Mouse (Mus musculus) spleen, adult 2 months (tissue): Measurements from ENCODE around the gene Pfdn2. TPM values are rescaled to one million over a fixed set of nuclear protein-coding genes. Genes with fewer than 3 reads are reported as not detected.
A peak's percentile ranks its signal among the peaks of the same experiment; 100 is the strongest.

ENCODE experiments used
- DNase-seq, 2 experiments: peaks; one replicate each; pipeline versions ENCODE4 v3.0.0 to v3.0.0-alpha.2; 2012 to 2021; ENCODE audit warnings: low spot score in 2 of 2, low read depth in 1 of 2
- H3K27ac ChIP-seq: fragments of 200-500 bp; 2 replicates; pipeline ENCODE4 v1.5.1; 2012; ENCODE audit warnings: low read length, inconsistent platforms; ENCODE audit not compliant: insufficient read depth
- H3K27me3 ChIP-seq: fragments of 200-500 bp; 2 replicates; pipeline ENCODE4 v1.6.1; 2012; ENCODE audit warnings: mild to moderate bottlenecking, moderate library complexity, low read length, inconsistent platforms; ENCODE audit not compliant: control insufficient read depth, insufficient read depth
- H3K36me3 ChIP-seq: fragments of 200-500 bp; 2 replicates; pipeline ENCODE4 v1.6.1; 2012; ENCODE audit warnings: mild to moderate bottlenecking, low read length, inconsistent platforms; ENCODE audit not compliant: control insufficient read depth, insufficient read depth
- H3K4me1 ChIP-seq: fragments of 200-500 bp; 2 replicates; pipeline ENCODE4 v1.6.1; 2011; ENCODE audit warnings: inconsistent platforms; ENCODE audit not compliant: control insufficient read depth, insufficient read depth, insufficient read length
- H3K4me3 ChIP-seq: fragments of 200-500 bp; 2 replicates; pipeline ENCODE4 v1.5.1; 2011; ENCODE audit warnings: mild to moderate bottlenecking, inconsistent platforms; ENCODE audit not compliant: insufficient read depth, insufficient read length; ENCODE audit errors: extremely low read depth
- CTCF ChIP-seq: fragments of 200-500 bp; IDR thresholded peaks from 2 replicates; pipeline ENCODE4 v1.5.1; 2011; ENCODE audit warnings: mild to moderate bottlenecking, inconsistent platforms; ENCODE audit not compliant: insufficient read depth, insufficient read length, insufficient replicate concordance; ENCODE audit errors: extremely low read depth
- POLR2A ChIP-seq: fragments of 200-500 bp; IDR thresholded peaks from 2 replicates; pipeline ENCODE4 v1.6.1; 2011; ENCODE audit warnings: low read depth, low read length, inconsistent platforms
- WGBS: fragments of 180-500 bp; shearing (Covaris S2); methylation state at CpG from one replicate; pipeline ENCODE4 v1.1.7; 2018; 5-methylcytosine and 5-hydroxymethylcytosine counted together
- polyA plus RNA-seq: library from polyadenylated mRNA; depleted of rRNA; stranded (reverse); fragments of >200 nt; gene quantifications from 2 replicates; pipeline ENCODE4 v1.2.3, GENCODE M21; 2012

The Pfdn2 gene
- polyA plus RNA-seq, 1 experiment, result 8.5 TPM

DNA sequence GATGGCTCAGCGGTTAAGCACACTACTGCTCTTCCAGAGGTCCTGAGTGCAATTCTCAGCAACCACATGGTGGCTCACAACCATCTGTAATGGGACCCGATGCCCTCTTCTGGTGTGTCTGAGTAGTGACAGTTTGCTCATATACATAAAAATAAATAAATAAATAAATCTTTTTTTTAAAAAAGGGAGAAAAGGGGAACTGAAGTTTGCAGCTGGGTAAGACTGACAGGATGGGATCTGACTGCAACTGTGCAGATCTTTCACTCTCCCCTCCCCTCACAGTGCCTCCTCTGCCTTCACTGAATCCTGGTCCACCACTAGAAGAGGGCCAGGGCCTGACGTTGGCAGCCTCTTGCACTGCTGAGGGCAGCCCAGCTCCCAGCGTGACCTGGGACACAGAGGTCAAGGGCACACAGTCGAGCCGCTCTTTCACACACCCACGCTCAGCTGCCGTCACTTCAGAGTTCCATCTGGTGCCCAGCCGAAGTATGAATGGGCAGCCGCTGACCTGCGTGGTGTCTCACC, 36.7 kb downstream of the Pfdn2 start:
- 67% methylated on average over 11 of the region's 11 CpGs for whole genome bisulfite sequencing
- Histone ChIP-seq H3K27ac (0 out of 2 replicates have a peak overlapping the region, but pooled peaks have one; percentile 26), H3K36me3 (no peaks in the 10 kb centered on the region), H3K4me3 (no peak overlapping the region), H3K4me1 (peaks cover 10% of the 10 kb centered on the region; the same call in 1 of the 2 replicates), H3K27me3 (no peaks in the 10 kb centered on the region)
- no peak for TF ChIP-seq POLR2A
- no peak for TF ChIP-seq CTCF
- DNase-seq, result no peak

DNA sequence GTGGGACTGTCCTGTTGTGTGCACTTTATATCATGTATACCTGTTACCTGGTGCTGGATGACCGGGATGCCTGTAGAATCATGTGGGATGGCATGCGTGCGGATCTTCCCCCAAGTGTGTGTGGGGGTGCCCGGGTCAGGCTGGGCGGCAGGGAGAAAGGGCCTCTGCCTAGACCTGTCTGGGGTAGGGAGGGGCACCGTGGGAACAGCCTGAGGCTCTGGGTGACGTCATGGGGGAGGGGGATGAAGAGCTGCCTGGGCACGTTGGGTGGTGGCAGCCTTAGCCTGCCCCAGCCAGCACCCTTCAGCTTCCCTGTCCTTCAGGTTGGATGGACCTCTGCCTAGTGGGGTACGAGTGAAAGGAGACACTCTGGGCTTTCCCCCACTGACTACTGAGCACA, 38.9 kb downstream of the Pfdn2 start:
- Histone ChIP-seq H3K27me3 (no peaks in the 10 kb centered on the region), H3K27ac (no peak overlapping the region), H3K4me3 (no peak overlapping the region), H3K4me1 (peaks cover 14% of the 10 kb centered on the region; the same call in 1 of the 2 replicates), H3K36me3 (no peaks in the 10 kb centered on the region)
- TF ChIP-seq POLR2A, result no peak
- no peak for TF ChIP-seq CTCF
- no peak for DNase-seq
- WGBS, result 83% methylated on average over 9 of the region's 9 CpGs

DNA sequence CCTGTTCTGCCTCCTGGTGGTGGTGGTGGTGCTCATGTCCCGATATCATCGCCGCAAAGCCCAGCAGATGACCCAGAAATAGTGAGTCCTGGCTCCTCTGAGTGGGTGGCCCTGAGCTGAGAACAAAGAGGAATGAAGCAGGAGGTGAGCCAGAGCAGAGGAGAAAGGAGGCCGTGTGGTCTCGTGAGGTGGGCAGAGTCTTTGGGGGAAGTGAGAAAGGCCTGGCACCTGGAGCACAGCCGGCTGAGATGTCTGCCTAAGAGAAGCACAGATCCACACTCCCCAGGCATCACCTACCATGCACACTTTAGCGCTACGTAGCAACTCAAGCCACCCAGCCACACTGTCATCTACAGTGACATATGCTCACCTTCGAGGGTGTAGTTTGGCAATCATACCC, 39.7 kb downstream of the Pfdn2 start:
- Histone ChIP-seq H3K27me3 (no peaks in the 10 kb centered on the region), H3K4me3 (no peak overlapping the region), H3K27ac (no peak overlapping the region), H3K36me3 (no peaks in the 10 kb centered on the region), H3K4me1 (peaks cover 13% of the 10 kb centered on the region; the same call in 1 of the 2 replicates)
- DNase-seq, result no peak
- 62% methylated on average over 9 of the region's 9 CpGs for WGBS
- TF ChIP-seq CTCF, result no peak
- TF ChIP-seq POLR2A, result no peak

DNA sequence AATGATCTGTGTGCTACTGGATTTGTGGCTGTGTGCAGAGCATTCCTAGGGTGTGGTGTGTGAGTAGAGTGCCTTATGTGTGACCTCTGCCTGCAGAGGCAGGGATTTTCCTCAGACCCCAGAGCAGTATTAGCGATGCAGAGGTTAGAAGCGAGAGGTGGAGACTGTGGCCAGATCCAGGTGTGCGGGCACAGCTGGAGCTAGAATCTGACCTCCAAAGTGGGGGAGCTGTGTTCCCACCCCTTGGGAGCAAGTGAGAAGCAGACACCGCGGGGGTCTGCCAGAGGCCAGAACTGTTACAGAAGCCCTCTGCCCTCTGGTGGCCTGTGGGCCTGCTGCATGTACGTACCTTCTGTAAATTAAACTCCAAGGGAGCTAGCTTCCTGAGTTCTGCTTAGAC, 41.6 kb downstream of the Pfdn2 start:
- Histone ChIP-seq H3K27me3 (no peaks in the 10 kb centered on the region), H3K36me3 (0 out of 2 replicates have a peak, but pooled peaks cover 1% of the 10 kb centered on the region), H3K27ac (peak overlapping the region; percentile 99; the same call in 1 of the 2 replicates), H3K4me3 (no peak overlapping the region), H3K4me1 (peaks cover 17% of the 10 kb centered on the region; the same call in 1 of the 2 replicates)
- peak in 1 of 2 experiments; percentile 49 for DNase-seq
- 51% methylated on average over 6 of the region's 6 CpGs for WGBS
- no peak for TF ChIP-seq POLR2A
- TF ChIP-seq CTCF, result peak; percentile 41; the same call in 1 of the 2 replicates

DNA sequence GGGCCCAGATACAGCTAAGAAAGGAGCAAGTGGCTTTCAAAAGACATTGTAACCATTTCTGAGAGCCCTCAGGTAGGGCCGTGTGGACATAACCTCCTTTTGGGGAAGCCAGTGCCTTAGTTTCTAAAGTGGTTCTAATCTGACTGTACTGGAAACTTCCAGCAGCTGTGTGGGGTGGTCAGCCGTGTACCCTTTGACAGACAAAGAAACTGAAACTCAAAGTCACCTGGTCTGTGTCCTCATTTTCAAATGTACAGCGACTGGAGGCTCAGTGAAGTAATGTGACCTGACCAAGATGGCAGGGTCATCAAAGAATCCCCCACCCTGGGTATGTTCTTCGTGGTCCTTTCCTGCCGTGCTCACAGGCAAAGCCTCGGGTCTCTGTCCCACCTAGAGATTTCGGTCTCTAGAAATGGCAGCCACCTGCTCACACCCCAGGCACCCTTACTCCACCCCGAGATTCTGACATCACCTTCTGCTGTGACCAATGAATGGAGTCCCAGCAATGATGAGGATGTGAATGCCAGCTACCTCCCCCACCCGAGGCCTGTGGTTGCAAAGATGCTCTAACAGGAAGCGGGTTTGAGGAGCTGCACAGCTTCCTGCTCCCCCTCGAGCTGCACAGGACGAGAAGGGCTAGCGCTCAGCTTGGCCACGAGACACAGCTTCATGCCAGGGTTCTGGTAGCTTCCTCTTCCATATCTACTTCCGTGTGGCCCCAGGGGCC, 43.1 kb downstream of the Pfdn2 start, which contains the start of gene Arhgap30:
Gene Arhgap30, plus strand, starts transcription at position 579 of the 727 bp plus-strand sequence.
- Histone ChIP-seq H3K4me1 (peaks cover 11% of the 10 kb centered on the region; the same call in 1 of the 2 replicates), H3K4me3 (peak within 1 kb of the TSS; percentile 97), H3K27me3 (no peaks in the 10 kb centered on the region), H3K27ac (peak within 1 kb of the TSS; percentile 99), H3K36me3 (peaks cover 6% of the 10 kb centered on the region; the same call in 1 of the 2 replicates)
- DNase-seq, result peak; percentile 92 to 97
- no peak for TF ChIP-seq CTCF
- TF ChIP-seq POLR2A, result peak; percentile 83
- 5% methylated on average over 15 of the region's 15 CpGs for WGBS

DNA sequence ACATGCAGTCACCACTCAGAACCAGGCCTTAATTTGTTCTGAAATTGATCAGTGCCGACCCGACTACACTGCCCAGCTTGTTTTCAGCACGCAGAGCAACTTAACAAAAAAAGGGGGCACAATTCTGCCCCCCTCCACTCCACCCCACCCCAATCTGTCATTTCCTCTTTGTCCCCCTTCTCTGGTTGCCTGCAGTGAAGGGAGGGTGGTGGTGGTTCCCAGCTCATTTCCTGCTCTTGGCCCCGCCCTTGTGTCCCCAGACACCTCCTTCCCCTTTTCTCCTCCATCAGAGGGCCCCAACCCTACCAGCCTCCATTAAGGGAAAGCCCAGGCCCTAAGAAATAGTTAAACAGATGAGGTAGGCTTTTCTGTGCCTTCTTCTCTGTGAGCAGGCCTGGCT, 44.6 kb downstream of the Pfdn2 start:
- WGBS, result 12% methylated on average over 4 of the region's 4 CpGs
- peak overlapping the region; percentile 99 for H3K27ac ChIP-seq

More for the DNA sequence above, 44.6 kb downstream of the Pfdn2 start:
- TF ChIP-seq POLR2A (peak; percentile 58), CTCF (no peak)
- peak; percentile 86 to 87 for DNase-seq
- peak overlapping the region; percentile 97 for H3K4me3 ChIP-seq
- H3K27me3 ChIP-seq, result no peaks in the 10 kb centered on the region
- peaks cover 7% of the 10 kb centered on the region; the same call in 1 of the 2 replicates for H3K36me3 ChIP-seq
- peaks cover 11% of the 10 kb centered on the region; the same call in 1 of the 2 replicates for H3K4me1 ChIP-seq
